Mouse (Mus musculus) right cerebral cortex, postnatal 4 days (tissue): ENCODE data around the gene Inka2.

Experiments
- DNase-seq: peaks from one replicate; pipeline ENCODE4 v3.0.0-alpha.2; 2022

The Inka2 gene

DNA sequence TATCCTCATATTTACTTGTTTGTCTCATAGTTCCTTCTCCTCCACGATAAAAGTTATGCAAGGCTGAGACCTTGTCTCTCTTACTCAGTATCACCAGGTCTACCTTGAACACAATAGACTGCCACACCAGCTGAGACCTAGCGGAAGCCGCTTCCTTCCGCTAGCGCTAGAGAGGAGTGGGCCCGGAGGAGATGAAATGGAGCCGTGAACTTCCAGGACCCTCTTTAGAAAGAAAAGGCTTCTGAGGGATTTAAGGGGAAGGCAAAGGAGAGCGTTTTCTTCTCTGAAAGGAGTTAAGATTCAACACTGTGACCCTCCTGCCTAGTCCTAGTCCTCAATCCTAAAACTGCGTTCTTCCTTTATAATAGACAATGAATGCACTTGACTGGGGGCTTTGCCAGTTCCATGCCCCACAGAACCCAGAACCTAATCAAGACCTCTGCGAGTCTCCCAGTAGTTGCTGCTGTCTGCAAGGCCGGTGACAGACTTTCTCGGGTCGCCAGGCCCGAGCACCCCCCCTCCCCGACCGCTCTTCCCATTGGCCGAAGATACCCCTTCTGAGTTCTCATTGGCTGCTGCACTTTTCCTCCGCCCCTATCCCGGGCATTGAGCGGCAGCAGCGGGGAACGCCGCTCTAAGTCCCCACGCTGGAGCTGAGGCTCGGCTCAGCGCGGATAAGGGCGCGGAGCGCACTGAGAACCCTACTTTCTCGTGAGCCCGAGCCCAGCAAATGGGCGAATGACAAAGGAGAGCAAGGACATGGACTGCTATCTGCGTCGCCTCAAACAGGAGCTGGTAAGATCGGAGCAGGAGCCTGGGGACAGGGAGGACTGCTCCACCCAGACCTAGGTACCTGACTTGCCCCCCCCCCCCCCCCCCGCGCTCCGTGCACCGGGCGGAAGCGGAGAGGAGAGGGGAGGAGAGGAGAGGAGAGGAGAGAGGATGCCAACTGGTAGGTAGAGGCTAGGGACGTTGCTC lies at the start of gene Inka2:
TSS of gene Inka2 (plus strand) at position 569 of the 978 bp plus-strand sequence.
- peak; percentile 68 for DNase-seq

- no peak for DNase-seq
Measured at GRCm38 (mm10) chr3:105655031-105655585, 49.3 kb upstream of the Inka2 start.

GRCm38 (mm10) chr3:105660530-105660929 lies 43.9 kb upstream of the Inka2 start:
- DNase-seq, result no peak

DNA sequence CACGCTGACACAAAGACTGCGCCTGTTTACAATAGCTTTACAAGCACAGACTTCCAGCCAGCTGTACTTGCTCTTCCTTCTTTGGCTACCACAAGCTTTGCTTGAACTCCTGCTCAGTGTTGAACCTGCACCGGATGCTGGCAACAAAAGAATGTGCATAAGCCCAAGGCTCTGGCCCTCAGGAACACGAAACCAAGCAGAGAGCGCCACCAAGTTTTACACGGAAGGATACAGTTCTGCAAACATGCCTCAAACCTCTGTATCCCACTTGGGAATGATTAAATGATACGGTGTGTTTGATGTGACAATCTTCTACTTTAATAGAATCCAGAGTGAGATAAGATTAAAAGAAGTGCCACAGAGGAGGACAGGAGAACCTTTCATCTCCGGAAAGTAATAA lies 41.4 kb upstream of the Inka2 start:
- no peak for DNase-seq

GRCm38 (mm10) chr3:105665105-105665765 lies 39.2 kb upstream of the Inka2 start:
- DNase-seq, result no peak

DNA sequence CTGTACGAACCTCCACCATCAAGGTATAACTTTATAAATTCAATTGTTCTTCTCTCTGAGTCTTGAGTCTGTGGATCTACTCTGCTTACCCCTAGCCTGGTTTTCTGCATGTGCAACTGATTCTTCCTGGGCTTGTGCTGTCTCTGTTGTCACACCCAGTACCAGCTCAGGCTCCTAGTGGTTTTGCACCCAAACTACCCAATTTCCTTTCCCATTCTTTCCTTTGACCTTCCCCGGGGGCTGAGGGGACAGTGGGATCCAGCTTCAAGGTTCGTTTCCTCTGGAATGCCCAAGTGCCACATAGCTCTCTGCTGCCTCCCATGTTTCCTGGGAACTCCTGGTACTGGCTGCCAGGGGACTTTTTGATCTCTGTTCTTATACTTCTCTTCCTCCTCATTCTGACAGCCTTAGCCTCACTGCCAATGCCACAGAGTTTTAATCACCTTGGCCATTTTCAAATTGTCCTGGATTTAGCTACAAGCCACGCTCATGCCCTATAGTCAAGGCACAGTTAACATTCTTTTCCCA lies 37.3 kb upstream of the Inka2 start:
- DNase-seq, result no peak

DNA sequence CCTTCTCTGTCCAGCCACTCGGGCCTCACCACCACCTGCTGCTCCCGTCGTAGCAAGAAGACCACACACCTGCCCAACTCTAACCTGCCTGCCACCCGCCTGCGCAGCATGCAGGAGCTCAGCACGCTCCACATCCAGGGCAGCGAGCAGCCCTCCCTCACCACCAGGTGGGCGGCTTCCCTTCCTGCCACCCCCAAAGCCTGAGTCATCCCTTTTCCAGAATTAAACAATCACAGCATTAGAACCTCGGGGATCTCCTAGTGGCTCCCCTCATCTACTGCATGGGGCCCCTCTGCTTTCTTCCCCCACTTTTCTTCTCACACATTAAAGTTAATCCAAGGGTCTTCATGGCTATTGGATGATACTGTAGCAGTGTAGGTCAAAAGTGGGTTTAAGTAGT lies 36.2 kb upstream of the Inka2 start:
- DNase-seq, result no peak

DNA sequence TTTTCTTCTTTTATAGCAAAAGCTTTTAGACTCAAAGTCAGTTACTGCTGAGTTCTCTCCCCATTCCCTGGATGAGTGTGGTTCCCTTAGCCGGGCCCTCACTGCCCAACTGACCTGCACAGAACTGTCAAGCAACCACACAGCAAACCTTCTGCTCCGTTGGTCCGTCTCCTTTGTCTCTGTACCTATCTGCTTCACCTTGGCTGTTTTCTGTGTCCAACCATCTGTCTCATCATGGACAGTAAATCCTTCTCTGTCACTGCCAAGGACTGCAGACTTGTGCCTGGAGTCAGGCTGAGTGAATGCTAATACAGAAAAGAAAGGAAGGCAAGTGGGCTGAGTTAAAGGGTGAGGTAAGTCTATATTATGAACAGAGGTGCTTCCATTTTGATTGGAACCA lies 34.6 kb upstream of the Inka2 start:
- no peak for DNase-seq

- DNase-seq, result no peak
Measured at GRCm38 (mm10) chr3:105670801-105671200, 33.6 kb upstream of the Inka2 start.

- peak; percentile 41 for DNase-seq
Measured at GRCm38 (mm10) chr3:105674595-105675218, 29.7 kb upstream of the Inka2 start.

- DNase-seq, result no peak
Measured at GRCm38 (mm10) chr3:105675932-105676331, 28.5 kb upstream of the Inka2 start.

DNA sequence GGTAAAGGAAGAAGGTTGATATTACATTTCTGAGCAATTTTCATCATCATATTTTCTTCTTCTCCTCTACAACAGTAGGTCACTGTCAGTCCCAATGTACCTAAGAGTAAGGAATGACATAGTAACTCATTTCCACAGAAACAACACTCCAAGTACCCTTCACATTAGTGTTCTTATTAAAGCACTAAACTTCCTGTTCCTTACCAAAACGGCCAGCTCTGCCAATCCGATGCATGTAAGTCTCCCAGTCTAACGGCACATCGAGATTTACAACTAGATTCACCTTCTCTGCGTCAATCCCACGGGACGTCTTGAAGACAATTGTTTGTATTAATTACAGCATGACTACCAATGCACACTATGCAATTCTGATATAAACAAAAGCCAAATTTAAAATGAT lies 24.1 kb upstream of the Inka2 start:
- no peak for DNase-seq

DNA sequence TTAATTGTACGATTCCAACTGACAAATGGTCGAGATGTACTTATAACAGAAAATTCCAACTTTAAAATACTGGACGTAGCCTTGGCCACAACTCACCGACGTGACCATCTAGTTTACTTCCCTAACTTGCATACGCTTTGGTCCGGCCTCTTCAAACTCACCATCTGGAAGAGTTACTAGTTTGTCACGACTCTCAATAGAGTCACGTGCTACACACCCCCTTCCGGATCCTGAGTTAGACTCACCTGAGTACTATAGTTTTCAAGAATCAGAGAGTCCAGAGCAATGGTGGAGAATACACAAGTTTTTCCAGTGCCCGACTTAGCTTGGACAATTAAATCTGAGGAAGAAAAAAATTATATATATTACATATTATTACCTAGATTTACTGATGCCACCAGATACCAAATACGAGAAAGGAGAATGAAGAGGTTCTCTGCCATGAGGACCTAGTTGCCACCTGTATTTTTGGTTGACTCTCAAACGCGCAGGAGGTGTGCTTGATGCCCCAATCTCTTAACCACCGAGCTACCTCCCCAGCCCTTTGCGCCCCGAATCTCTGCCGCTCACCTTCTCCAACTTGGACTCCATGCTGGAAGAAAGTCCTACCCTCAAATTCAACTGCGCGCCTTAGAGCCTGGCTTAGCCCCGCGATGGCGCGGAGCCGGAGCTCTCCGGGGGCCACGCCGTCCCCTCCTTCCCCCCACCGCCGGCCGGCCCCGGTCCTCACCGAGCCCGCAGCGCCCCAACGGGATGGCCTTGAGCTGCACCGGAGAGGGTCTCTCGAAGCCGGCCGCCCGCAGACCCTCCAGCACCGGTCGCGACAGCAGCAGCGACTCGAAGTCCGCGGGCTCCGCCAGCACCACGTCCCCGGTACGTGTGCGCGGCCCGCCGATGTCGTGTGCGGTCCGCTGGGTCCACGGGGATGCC lies 17.7 kb upstream of the Inka2 start:
- DNase-seq, result no peak

DNA sequence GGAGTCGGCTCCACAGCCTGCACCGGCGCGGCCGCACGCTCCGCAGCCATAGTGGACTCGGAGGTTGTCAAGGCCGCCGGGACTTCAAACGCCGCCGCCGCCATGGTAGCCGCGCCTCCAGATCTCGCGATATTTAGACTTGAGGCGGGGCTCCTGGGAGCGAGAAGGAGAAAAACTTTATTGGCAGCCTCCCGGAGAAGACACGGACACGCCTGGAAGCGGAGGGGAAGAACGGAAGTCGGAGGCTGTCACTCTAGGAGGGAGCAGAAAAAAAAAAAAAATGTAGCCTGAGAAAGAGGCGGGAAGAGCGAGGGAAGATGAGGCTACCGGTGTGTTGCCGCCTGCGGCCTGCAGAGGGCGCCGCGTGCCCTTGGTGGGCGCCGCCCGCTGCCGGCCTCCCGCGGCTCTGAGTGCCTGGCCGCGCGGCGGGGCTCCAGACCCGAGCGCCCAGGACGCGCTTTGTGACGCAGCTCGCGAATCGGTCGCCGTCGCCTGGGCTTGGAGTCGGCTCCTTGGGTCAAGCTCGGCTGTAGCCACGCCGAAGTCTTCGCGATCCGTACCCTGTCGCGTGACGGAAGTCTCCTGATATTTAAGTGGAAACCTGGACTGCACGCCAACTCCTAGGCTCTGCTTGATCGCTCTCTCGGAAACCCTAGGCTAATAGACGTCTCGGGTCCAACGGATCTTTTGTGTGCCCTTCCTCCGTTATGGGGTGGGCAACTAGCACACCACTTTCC lies 16.9 kb upstream of the Inka2 start, which contains the start of gene Ddx20:
TSS of gene Ddx20 (minus strand) at position 251 of the 737 bp plus-strand sequence.
- peak; percentile 88 for DNase-seq

DNA sequence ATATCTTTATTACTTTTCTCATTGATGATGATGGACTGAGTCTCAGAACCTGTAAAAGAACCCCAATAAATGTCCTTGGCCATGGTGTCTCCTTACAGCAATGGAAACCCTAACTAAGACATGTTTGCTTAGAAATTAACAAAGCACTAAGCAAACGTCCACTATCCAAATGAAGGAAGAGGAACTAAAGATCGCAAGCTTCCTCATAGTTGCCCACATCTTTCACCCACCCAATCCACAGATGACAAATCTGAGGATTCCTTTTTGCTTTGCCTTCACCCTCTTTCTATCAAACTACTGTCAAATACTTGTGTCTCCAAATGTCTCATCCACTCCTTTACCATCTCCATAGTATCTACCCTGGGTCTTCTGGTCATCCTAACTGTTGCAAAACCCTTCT lies 15.9 kb upstream of the Inka2 start:
- DNase-seq, result no peak

- DNase-seq, result no peak
Measured at GRCm38 (mm10) chr3:105693327-105694080, 10.9 kb upstream of the Inka2 start.

DNA sequence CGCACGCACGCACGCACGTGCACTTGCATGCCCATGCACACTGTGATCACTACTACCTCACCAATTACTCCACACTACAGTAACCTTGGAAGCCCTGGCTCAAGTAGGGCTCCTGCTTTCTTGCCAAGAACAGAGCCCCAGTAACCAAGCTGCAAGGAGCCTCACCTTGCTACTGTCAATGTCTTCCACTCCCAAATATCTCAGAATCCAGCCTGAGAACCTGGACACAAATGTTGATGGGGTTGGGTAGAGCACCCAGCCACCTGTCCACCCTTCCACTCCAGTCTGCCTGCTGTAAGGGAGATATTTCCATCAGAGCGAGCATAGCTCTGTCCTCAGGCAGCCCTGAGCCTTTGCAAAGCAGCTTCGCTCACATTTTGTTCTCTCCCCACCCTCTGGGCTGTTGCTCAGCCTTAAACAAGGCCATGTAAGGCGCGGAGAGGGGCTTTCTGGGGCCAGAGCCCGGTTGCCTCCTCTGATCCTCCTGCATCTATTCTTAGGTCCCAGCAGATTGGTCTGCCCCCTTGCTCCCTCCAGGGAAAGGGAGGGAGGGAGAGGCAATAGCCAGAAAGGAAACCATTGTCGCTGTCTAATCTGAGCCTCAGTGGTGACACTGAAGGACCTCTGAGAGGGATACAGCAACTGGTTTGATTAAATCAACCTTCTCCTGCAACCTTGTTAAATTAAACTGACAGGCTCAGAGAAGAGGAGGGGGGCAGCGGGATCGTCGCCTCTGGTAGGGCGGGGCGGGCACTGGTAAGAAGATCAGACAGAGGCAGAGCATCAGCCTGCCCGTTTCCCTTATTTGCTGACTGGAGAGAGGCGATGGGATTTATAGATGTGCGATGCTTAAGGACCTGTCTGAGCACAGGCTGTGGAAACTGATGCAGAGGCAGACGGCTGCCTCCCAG lies 8.7 kb upstream of the Inka2 start:
- no peak for DNase-seq

GRCm38 (mm10) chr3:105696387-105697147 lies 7.8 kb upstream of the Inka2 start:
- no peak for DNase-seq

DNA sequence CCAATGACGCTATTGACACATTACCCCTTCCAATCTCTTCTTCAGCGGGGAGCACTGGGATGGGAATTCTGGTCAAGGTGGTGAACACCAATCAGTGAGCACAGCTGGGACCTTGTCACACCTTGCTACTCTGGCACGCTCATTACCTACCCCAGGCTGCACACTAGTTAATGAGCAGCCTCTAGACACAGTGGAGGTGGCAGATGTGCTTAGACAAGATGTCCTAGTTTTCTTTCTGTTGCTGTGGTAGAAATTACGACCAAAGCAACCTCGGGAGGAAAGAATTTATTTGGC lies 7.3 kb upstream of the Inka2 start:
- no peak for DNase-seq
